Mouse (Mus musculus): ENCODE measurements around the gene Anp32b. TPM values are rescaled to one million over a fixed set of nuclear protein-coding genes. Genes with fewer than 3 reads are reported as not detected.
A peak's percentile ranks its signal among the peaks of the same experiment; 100 is the strongest.

Anp32b gene
- total RNA-seq (2015), result 496 and 542 TPM in 2 replicates
- 105 and 108 TPM in 2 replicates for total RNA-seq (2017)

DNA sequence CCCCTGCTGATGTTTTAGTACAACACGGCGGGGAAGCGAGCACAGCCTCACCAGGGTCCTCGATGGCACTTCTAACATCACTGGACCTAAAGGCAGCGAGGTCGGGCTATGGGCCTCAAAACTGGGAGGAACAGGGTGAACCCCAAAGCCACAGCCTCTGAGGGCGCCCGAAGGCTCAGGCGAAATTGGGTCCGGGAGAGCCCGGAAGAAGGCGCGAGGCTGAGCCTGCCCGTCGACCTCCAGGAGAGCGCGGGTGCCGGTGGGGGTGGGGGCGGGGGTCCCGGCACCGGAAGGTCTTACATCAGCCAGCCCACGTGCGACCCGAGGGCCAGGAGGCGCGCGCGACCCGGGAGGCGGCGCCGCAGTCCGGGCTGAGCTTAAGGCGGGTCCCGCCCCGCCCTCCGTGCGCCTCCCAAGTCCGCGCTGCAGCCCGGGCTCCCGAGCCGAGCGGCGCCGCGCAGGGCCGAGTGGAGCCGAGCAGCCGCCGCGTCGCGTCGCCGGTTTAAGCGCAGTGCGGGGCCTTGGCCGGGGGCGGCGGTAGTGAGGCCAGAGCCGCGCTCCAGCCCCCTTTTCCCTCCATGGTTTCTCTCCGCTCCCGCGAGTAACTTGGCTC lies at the start of gene Anp32b:
Gene Anp32b, plus strand, starts transcription at position 384 of the 613 bp plus-strand sequence.
- peak; percentile 78 for ATAC-seq (ENCODE audit: poor library complexity, severe bottlenecking)

DNA sequence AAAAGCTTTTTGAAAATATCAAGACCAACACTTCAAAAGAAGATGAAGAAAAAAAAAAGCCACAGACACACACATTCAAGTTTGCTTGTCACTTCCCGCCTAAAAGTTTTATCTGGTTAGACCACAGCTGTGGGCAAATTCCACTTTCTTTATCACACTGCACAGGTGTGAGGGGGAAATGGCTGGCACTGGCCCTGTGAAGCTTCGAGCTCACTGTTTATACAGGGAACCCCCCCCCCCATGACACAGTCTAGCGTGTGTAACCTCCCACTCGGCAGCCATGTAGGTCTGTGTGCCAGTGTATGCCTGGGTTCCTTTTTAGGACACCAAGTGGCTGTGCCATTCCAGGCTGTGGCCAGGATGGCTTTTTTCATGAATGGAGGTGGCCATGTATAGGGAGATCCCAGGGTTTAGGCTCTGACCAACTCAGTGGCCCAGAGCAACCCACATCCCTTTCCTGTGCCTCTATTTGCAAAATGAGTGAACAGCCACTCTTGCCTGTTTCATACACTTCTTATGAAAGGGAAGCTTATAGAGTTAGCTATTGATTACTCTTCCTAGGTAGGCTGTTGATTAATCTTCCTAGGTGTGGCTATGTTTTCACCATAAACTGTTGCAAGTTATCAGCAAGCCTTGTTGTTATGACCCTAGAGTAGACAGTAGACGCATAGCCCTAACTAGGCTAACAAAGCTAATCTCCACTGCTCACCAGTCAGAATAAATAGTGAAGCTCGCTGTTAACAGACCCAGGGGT lies 46.5 kb upstream of the Anp32b start:
- ATAC-seq (ENCODE audit: poor library complexity, severe bottlenecking), result peak; percentile 80

DNA sequence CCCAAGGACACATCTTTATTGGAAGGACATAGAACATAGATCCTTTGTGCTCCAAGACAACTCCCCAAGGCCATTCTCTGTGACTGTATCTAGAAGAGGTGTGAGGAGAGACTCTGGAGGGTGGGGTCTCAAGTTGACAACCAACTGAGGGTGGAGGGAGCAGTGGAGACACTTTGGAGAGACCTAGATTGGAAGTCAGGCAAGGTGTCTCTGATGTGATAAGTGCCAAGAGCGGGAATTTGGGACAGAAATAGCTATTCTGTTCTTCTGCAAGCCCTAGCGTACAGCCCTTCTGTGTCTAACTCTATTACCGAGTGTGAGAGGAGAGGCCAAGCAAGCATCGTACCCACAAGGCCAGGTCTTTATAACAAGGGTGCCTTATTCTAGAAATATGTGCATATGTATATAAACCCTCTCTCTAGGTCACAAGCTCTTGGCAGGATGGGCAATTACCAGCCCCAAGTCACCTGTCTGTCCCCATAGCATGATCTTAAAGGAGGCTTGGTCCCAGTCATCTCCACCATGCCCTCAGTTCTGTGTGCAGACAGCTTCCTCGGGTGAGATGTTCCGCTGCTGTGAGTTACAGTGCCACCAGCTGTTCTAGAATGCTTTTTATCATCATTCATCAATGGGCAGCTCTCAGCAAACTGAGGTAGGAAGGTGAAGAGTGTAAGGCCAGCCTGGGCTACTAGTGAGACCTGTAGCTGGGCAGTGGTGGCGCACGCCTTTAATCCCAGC lies 43.6 kb upstream of the Anp32b start:
- ATAC-seq (ENCODE audit: poor library complexity, severe bottlenecking), result no peak

DNA sequence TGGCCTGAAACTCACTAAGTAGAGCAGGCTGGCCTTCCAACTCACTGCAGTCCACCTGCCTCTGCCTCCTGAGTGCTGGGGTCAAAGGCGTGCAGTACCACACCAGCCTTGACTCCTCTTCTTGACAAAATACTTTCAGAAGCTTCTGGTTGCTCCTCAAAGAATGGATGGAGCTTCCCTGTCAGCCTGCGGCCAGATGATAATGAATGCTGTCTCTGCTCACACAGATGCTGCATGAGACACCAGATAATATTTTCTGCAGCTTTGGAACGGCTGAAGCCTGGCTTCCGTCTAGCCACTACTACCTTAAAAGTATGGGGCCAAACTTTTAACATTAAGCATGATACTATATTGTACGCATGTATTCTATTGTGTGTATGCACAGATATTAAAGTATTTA lies 40.0 kb upstream of the Anp32b start:
- ATAC-seq (ENCODE audit: poor library complexity, severe bottlenecking), result 0 out of 2 replicates have a peak, but pooled peaks have one; percentile 4

DNA sequence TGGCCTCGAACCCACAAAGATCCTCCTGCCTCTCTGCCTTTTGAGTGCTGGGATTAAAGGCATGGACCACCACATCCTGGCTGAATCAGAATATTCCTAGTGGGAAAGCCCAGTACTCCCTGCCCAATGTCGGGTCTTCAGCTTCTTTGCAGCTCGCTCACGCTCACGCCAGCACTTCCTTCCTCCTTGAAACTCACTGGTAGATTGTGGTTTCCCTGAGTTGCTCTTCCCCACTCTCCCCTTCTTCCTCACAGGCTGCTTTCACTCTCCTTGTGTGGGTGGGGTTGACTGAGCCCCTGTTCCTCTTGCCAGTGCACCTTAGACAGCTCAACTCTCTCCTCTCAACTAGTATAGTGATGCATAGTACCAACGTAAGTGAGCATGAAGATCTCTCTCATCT lies 39.2 kb upstream of the Anp32b start:
- ATAC-seq (ENCODE audit: poor library complexity, severe bottlenecking), result peak; percentile 88

DNA sequence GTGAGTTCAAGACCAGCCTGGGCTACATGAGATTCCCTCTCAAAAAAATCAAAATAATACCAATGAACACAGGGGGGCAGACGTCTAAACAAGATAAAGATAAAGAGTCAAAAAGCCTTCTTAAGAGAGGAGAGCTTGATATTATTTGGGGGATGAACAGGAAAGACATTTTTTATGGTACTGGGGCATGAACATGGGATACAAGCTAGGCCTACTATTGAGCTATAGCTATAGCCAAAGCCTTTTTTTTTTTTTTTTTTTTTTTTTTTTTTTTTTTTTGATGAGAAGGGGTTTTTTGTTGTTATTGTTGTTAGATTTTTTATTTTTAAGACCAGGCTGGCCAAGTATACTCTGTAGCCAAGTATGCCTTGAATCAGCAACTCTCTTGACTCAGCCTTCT lies 38.6 kb upstream of the Anp32b start:
- ATAC-seq (ENCODE audit: poor library complexity, severe bottlenecking), result 0 out of 2 replicates have a peak, but pooled peaks have one; percentile 4

DNA sequence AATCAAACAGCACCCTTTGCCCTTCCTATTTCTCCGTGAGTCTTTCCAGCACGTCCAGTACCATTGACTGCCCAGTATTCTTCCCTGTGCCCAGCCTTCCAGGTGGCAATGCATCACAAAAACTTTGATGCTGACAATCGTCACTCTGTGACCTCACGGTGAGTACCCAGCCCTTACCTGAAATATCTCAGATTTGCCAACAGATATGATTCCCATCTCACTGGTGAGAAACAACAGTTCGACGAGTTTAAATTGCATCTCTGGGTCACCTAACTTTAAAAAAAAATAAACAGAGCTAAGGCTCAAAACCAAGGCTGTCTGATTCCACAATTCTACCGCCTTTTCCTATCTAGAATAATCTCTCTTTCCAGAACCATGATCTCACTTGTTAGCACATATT lies 37.3 kb upstream of the Anp32b start, which contains the start of gene Hemgn:
Gene Hemgn, minus strand, starts transcription at position 101 of the 400 bp plus-strand sequence.
- ATAC-seq (ENCODE audit: poor library complexity, severe bottlenecking), result no peak

DNA sequence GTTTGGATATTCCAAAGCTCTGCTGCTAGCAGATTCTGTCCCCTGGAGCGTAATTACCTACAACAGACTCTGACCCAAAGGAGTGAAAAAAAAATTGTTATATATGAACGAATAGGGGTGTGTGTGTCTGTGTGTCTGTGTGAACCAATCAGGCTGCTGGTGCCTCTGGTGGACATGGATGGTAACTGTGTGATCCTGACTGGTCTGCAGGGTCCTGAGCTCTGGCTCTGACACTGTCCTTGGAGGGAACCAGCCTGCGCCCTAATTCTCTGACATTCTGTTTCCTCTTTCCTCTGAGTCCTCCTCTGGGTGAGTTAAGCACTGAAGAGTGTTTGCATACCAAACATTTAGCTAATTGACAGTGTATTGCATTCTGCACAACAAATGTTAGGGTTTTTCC lies 33.2 kb upstream of the Anp32b start:
- ATAC-seq (ENCODE audit: poor library complexity, severe bottlenecking), result peak; percentile 69

DNA sequence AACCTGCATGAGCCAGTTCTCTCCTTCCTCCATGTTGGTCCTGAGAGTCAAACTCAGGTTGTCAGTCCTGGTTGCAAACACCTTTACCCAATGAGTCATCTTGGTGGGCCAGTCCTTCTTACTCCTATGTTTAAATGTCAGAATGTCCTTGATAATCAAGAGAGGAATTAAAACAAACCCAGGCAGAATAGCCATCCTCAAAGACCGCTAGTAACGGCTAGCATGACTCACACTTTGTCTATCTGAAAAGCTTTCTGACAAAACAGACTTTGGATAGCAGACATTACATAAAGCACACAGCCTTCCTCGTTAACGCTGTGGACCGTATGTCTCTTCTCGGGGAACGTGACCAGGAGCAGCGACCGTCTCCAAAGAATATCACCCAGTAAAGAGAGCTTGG lies 31.9 kb upstream of the Anp32b start:
- ATAC-seq (ENCODE audit: poor library complexity, severe bottlenecking), result no peak

DNA sequence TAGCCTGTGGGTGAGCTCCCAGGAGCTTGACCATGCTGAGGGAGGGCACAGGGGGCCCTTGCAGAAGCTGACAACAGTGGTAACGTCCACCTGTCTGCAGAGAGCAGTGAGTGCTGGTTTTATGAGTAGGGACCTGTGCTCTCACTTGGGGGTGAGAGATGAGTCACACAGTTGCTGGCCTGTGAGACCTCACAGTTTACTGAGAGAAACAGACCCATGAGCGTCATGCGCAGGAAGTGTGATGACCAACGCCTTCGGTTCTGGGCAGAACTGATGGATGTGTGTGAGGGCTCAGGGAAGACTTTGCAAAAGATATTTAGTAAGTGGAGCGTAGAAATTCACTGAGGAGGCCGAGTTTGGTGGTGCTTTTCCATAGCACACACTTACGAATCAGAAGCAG lies 28.1 kb upstream of the Anp32b start:
- peak; percentile 59 for ATAC-seq (ENCODE audit: poor library complexity, severe bottlenecking)

DNA sequence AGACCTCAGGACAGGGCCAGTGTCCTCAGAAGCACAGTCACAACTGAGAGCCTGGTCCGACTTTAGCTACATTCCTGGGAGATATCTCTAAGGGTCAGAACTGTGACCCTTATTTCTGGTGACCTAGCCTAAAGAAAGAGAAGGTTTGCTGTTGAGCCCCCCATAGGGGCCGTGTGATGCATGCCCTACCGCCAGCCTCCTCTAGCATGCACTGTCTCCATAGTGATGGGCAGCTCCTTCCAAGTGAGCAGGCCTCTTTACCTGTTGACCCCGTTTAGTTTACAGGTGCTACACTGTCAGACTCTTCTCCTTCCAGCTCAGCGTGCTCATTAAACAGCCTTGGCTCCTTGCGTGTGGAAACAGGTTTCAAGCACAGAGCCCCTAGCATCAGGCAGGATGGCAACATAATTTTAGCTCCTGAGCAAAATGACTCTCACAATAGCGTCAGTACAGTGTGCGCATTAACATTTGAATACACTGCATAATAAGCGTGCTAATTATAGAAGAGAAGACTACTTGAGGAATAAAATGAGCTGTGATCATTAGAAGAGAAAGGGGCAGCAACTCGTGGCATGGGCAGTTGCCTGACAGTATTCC lies 21.7 kb upstream of the Anp32b start:
- no peak for ATAC-seq (ENCODE audit: poor library complexity, severe bottlenecking)

DNA sequence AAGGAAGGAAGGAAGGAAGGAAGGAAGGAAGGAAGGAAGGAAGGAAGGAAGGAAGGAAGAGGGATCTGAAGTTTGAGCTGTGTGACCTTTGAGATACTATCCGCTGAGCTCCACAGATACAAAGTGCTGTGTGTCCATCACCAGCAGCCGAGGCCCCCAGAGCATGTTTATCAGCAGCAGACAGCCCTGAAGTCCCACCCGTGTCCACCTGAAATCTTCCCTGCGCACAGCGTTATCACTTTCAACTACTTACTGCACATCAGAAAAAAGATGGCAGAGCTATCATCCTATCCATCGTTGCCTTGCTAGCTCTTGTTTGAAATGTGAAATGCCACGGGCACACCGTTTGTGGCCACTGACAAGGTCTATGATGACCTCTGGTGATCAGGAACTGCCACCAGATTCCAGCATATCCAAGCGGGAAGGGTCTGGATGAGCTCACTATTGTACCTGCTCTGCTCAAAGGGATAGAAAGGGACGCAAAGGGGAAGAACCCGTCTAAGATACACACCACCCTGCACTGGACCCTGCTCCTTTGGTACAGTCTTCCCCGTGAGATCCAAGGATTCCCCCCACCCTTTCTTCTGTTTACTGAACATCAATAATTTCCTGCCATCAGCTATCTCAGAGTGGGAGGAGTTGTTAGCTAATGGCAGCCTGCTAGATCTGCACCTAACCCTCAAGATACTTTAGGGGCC lies 18.2 kb upstream of the Anp32b start:
- no peak for ATAC-seq (ENCODE audit: poor library complexity, severe bottlenecking)

DNA sequence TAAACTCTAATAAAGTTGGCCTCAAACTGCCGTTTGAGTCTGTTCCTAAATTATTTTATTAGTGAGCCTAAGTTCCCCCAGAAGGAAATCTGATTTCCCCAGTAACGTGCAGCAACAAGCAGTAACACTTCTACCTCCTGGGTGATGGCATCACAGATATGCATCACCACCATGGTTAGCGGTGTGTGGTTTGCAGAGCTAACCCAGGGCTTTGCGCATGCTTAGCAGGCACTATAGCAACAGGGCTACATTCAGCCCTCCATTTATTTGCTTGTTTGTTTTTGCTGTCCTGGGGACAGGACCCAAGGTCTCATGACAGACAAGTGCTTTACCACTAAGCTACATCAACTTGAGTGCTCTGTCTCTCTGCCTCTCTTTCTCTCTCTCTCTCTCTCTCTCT lies 8.2 kb upstream of the Anp32b start:
- peak; percentile 84 for ATAC-seq (ENCODE audit: poor library complexity, severe bottlenecking)

DNA sequence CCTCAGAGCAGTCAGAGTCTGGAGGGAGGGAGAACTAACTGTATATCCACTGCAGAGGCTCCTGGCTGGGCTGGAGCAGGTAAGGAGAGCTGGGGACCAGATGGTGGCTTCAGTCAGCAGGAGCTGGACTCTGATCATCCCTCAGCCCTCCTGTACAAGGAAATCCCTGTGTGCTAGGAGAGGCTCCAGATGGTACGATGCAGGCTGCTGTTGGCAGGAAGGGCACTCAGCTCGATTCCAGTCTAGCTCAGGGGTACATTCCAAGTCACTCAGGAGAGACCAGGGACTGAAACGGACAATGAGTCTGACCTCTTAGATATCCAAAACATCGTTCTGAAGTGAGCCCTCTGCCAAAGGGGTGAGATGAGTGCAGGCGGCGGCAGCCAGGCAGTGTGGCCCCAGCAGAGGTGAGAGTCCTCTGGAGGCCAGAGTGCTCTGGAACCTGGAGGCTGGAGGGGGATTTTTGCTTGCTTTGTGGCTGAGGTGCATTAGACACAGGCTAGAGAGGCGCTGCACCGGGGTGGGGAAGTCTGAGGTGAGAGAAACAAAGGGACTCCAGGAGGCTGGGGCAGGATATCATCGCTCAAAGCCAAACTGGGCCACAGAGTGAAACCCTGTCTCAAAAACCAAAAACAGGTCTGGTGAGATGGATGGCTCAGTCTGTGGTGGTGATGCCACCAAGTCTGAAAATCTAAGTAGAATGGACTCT lies 5.3 kb upstream of the Anp32b start:
- no peak for ATAC-seq (ENCODE audit: poor library complexity, severe bottlenecking)

DNA sequence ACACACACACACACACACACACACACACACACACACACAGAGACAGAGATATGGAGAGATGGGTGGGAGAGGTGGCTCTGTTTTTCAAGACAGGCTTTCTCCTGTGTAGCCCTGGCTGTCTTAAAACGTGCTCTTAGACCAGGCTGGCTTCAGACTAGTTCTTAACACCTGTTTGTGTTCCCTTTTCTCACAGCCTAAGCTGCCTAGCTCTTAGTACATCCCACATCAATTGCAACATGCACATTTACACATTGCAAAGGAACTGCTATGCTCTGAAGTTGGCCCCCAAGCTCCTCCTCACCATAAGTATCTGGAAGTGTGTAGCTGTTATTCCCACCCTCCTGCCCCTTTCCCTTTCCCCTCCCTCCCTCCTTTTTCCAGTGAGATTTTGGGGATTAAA lies 3.2 kb upstream of the Anp32b start:
- peak; percentile 30 for ATAC-seq (ENCODE audit: poor library complexity, severe bottlenecking)

DNA sequence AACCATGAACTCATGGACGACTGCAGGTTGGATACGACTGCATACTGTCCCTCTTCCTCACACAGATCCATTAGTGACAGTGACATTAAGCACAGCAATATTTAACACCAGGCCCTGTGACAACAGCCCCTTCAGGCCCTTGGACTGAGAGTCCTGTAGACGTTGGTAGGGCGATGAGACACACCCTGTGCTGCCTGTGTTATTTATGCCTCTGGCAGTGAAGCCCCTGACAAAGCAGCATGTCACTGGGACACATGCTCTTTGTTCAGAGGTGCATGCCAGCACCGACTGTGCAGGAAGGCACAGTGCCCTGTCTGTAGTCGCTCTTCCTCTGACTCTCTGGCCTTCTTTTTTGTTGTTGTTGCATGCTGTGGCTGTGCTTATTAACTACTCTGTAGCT lies 1.8 kb upstream of the Anp32b start:
- ATAC-seq (ENCODE audit: poor library complexity, severe bottlenecking), result no peak

DNA sequence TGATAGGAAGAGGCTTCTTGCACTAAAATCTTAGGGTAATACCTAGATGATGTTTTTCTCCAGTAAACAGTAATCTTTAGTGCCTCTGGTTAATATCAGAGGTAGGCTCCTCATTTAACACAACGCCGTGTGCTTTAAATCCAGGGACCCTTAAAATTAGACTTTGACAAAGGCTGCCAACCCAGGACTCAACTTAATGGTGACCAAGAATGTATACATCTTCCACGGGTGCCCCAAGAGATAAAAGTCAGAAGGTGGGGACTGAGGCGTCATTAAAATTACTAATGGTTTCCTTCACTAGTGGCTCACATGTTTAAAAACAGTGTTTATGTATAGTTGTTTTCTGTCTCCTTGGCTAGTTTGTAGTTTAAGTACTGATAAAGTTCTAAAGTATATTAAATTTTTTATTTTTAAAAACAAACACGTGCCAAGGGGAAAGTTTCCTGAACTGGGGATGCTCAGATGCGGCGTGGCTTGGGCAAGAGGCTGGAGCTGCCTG lies 633 bp upstream of the Anp32b start:
- no peak for ATAC-seq (ENCODE audit: poor library complexity, severe bottlenecking)

DNA sequence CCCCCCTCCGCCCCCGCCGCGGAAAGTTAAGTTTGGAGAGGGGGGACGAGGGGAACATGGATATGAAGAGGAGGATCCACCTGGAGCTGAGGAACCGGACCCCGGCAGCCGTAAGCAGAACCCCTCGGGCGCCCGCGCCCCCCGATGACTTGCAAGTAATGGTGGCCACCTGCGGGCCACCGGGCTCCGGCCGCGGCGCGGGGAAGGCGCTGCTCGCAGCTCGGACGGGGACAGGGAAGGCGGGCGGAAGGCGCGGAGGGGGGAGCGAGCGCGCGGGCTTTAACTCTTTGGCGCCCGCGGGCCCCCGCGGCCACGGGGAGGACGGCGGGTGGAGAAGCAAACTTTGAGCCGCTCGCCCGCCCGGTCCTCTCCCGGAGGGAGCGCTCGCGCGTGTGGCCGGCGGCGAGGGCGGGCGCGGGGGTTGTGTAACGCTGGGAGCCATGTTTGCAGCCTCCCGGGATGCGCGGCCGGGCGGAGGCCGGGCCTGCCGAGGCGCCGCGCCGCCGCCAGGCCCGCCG lies 597 bp downstream of the Anp32b start:
- 0 out of 2 replicates have a peak, but pooled peaks have one; percentile 10 for ATAC-seq (ENCODE audit: poor library complexity, severe bottlenecking)

DNA sequence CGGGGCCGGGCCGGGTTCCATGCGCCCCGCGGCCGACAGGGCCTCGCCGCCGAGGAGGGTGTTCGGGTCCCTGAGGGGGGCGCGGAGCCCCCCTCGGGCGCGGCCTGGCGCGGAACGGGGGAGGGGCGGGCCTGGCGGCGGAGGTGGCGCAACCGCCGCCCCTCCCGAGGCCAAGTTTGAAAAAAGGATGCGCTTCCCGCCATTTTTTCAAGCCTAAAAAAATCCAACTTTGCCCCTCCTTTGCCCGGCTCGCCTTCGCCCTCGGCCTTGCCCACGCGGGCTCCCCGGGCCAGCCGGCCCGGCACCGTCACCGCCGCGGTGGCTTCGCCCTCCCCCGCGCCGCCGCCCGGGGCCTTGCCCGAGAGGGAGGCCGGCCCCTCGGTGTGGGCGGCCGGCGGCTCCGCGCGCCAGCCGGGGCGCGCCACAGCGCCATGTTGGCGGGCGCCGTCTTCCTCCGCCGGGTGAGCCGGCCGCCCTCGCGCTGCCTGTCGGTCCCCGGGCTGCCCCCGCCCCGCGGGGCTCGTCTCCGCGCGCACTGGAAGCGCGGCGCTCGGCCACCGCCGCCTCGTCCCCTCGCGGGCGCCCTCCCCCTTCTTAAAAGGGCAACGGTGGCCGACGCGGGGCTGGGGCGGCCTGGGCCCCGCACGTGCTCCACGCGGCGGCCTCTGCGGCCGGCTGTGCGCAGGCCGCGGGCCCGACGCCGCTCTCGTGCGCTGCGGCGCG lies 1.2 kb downstream of the Anp32b start:
- peak; percentile 10; the same call in 1 of the 2 replicates for ATAC-seq (ENCODE audit: poor library complexity, severe bottlenecking)

All from megakaryocyte, adult 5-6 weeks (primary cell).